Mouse (Mus musculus) frontal cortex, adult (tissue): ENCODE results near the gene Crygb.
"Not testable (repeated sequence)": the region's sequence is repeated elsewhere in the genome, so short reads cannot be mapped to it uniquely, and the experiment has no call there.

Experiments used
- ATAC-seq: cut with Nextera tagmentation; 2 replicates; pipeline ENCODE4 v1.9.2; 2017; ENCODE audit warnings: mild to moderate bottlenecking, moderate library complexity, mixed read lengths; ENCODE audit not compliant: low TSS enrichment

Crygb gene

DNA sequence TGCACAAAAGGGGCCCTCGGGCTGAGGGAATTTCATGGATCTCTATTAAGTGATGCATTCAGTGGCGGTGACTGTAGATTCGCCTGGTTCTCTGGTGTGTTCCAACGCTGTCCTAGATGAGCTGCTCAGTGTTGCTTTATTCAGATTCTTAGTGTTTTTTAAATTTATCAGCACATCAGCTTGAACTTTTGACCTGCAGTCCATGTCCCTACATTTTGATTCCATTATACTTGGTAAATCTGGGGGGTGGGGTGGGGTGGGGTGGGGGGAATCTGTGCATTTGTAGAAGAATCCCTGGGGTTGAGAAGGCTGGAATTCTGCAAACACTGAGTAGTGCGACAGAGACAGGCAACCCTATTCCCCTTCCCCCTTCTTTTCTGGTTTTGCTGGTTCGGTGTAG is 8.5 kb downstream of the Crygb start, which contains the start of gene Crygc:
Crygc (minus strand) TSS at position 101 of the 400 bp plus-strand sequence.
- no peak for ATAC-seq

DNA sequence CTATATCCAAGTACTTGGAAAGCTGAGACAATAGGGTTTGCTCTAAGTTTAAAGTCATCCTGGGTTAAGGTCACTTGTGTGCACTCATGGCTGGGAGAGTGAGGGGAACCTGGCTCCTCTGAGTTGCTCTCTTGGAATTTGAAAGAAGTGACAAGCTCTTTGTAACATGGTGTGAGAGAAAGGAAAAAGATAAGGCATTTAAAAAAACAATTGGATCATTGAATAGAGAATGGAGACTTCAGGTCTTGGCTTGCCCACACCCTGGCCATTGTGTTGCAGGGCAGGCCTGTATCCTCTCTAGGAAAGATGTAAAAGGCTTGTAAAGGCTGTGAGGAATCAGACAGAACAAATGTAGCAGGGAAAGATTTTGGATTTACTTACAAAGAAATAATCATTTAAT is 14.2 kb downstream of the Crygb start:
- no peak for ATAC-seq

DNA sequence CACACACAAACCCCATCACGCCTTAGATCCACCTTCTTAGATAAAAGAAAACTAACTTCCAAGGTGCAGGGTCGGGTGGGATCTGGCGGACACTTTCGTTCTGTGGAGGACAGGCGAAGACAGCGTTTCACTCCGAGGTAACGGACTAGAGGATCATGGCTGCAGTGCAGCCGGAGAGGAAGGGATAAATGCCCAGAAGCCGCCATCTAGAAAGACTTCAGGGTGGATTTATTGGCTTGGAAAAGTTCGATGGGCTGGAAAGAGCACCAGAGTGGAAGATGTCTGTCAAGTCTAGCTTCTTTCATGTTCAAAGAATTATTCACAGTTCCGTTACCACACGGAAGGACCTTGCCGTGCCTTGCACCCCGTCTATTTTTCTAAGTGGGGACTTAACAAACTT is 17.9 kb downstream of the Crygb start:
- no peak for ATAC-seq

DNA sequence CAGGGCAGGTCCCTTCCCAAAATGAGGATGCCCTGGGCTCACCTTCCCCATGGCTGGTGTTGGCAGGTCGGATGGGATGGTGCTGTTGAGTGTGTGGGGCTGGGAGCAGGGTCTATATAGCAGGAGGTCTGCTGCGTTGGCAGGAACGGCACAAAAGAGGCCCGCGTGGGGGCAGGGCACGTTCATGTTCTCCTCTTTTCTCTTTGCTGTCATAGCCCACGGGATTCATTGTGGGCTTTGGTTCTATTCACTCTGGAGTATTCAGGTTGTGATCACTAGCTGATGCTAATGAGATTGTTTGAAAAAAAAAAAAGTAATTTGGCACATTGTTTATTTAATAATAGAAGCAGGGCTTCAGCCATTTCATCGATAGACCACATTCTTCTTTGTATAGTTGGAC is 18.7 kb downstream of the Crygb start, which contains the start of gene Crygd:
Crygd (minus strand) TSS at position 101 of the 400 bp plus-strand sequence.
- ATAC-seq = no peak

DNA sequence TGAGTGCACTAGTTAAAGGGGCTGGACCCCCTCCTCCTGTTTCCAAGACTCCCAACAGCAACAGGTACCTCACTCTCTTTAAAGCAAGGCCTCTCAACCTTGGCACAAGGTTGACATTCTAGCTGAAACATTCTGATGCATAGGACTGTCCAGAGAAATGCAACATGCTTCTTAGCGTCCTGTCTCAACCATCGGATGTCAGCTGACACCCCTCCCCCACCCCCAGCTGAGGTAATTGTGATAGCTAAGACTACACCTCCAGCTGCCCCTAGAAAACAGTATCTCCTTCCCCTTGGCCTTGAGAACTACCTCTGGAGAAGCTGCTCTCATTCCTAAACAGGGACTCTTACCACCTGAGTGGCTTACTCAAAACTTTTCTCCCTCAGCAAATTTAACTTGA is 29.9 kb downstream of the Crygb start:
- ATAC-seq = no peak

DNA sequence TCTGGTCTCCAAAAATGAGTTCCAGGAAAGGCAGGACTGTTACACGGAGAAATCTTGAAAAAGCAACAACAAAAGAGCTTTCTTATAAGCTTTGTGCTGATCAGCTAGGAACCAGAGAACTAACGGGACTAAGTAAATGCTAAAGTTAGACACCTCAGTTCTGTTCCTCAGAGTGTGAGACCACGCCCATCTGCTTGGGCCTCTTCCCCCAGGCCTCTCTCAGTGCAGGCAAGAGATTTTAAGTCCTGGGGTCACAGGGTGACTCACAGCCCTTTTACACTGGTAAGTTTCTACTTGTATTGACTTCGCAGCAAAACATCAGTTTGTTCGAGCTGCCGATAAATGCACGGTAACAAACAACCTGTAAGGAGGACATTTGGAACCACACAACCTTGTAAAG is 30.4 kb downstream of the Crygb start:
- ATAC-seq = no peak

DNA sequence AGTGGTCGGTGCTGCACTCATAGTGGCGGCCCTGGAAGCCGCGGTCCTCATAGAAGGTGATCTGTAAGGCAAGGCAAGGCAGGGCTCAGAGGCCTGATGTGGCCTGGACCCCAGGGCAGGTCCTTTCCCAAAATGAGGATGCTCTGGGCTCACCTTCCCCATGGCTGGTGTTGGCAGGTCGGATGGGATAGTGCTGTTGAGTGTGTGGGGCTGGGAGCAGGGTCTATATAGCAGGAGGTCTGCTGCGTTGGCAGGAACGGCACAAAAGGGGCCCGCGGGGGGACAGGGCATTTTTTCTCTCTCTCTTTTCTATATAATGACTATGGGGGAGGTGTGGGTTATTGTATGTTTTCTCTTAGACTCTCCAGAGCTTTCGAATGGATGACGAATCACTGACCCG is 31.1 kb downstream of the Crygb start, which contains the start of gene Cryge:
Cryge (minus strand) TSS at position 198 of the 400 bp plus-strand sequence.
- ATAC-seq = not testable (repeated sequence)

DNA sequence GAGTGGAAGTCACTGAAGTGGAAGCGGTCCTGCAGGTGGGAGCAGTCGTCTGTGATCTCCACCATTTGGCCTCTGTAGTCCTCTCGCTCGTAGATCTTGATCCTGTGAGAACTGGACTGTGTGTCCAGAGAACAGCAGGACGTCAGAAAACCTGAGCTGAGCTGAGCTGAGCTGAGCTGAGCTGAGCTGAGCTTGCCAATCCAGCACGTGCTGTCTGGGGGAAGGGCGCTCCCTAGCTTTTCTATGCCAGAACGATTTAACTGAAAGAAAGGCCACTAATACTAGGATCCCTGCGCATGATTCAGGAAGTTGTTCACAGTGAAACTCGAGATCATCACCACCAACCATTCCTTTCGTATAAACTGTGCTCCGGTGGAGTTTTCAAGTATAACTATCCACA is 33.3 kb downstream of the Crygb start:
- no peak for ATAC-seq

DNA sequence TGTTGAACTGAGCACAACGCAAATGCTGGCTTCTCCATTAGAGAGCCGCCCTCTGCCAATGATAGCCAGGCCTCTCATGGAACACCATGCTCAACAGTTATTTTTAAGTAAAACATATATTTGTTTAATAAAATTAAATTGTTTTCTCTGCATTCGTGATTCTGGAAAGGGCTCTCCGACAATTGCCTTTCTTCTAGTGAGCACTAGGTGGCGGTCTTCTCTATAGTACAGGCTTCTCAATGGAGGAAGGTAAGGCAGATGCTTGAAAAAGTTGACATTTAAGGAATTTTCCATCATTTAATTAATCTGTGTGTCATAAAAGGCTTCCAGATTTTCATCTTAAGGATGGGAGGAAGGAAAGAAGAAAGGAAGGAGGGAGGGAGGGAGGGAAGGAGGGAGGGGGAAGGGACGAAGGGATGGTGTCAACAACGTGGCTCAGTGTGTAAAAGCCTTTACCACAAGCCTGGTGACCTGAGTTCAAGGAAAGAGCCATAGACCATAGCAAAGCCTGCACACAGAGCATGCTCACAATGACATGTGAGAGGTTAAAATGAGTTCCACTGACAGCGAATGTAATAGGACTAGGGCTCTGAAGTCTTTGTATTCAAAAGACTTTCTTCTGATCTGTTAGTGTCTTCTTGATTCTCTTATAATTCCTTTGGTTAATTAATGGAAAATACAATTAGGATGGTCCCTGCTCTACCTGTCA is 35.5 kb downstream of the Crygb start:
- ATAC-seq = peak; percentile 79

DNA sequence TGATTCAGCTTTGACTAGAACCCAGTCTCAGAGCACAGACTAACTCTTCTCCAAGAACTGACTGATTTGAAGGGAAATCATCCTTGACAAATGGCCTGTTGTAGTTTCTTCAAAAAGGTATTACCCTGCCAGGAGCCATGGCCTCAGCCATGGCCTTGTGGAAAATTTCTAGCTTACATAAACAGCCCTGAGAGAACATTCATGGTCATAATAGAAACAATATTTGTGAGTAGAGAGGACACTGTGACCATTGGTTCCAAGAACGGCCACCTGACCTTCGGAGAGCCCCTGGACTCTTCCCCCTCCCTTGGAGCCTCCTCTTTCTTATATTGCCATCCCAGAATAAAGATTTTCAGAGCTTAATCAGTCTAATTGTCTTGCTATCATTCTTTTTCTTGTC is 38.7 kb downstream of the Crygb start:
- no peak for ATAC-seq

DNA sequence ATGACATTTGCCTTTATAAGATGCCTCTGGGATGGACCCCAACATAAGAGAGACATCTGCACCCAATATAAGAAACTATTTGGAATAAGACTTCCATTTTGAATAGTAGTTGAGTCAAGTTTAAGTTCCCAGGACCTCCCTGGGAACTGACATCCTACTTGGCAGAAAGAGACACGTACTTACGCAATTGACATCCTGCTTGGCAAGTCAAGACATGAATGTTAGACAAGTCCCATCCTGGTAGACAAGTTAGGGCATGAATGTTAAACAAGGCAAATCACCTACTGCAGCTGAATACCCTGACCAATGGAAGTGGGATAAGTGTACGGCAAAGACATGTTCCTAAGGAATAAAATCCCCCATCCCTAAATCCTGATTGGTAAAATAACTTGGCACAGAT is 40.3 kb downstream of the Crygb start:
- ATAC-seq = no peak

DNA sequence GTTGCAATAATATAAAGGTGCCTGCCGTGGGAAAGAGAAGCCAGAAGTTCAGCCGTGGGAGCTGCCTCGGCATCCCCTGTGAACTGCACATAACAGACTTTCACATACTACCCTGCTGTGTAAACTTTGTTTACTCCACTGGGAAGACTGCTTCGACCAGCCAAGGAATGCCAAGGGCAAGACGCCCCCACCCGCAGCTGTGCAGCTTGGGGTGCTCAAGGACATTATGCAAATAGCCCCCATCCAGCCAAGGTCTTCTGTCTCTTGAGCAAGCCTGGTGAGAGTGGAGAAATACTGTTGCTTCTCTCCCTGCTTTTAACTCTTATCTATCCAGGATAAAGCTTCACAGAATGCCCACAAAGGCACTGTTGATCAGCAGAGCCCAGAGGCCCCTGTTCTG is 41.3 kb downstream of the Crygb start:
- no peak for ATAC-seq

DNA sequence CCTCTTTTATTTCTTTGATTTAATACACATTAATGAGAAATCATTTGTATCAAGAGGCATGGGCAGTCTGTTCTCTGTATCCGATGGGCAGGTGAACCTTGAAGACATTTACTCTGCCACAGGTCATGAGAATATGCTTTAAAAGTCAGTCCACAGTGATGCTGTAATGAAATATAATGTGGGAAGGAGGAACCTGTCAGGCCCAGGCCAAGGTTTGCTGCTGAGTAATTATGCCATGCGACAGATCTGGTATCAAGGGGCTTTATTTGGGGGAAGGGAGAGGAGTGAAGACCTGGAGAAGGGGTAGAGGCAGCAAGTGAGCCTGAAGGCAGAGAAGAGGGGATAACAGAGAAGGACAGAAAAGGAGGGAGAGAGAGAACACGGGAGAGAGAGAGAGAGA is 42.4 kb downstream of the Crygb start:
- no peak for ATAC-seq

DNA sequence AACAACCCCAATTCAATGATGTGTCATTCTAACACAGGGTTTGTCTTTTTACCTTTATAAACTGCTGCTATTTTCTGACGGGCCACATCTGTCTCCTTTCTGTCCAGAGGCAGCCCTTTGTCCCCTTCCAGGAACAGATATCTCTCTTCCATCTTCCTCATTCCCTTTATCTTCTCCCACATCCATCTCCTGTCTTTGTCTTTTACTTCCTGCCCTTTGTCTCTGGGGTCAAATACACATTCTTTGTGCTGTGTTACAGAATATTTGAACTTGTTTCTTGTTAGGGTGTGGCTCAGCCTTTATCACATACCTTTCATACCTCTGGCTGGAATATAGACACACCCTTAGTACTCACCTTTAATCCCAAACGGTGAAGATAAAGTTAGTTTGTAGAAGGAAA is 44.5 kb downstream of the Crygb start:
- no peak for ATAC-seq

DNA sequence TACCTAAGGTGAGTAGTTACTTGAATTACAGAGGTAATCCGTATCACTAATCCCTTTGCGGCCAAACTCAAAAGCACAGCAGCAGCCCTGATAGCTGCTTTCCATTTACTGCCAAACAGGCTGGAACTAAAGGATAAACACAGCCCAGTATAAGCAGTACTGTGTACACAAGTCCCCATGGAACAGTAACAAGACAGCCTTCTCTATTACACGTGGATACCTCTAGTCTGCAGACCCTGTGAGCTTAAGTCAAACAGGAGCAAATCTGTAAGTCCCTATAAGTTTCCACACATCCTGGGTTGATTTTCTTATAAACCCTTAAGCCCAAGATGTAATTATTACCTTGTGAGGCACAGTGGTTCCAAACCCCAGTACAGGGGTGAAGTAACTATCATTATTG is 46.6 kb downstream of the Crygb start:
- no peak for ATAC-seq

DNA sequence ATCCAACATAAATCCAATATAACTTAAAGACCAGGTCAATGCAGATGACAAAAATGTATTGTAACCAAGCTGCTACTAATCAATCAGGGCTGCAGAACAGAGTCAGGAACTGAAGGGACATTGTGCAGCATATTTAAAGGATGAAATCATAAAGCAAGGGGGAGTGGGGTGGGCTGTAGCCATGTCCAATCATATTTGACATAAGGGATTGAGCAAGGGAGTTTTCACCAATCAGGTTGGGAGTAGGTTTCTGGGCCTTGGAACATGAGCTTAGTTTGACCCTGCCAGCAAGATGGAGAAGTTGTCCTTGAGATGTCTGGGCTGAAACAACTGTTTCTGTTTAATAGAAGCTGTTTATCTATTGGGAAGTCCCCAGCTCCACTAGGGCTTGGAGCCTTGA is 49.4 kb downstream of the Crygb start, which contains the start of gene Akr1cl:
Akr1cl (minus strand) TSS at position 119 of the 400 bp plus-strand sequence.
- no peak for ATAC-seq
